In genomic region chr9:66863456-66863855, GRCm38 (mm10) we compare ENCODE assay signal across 12 mouse cellular contexts. TPM values are rescaled to one million over a fixed set of nuclear protein-coding genes. Genes with fewer than 3 reads are reported as not detected.
A peak's percentile ranks its signal among the peaks of the same experiment; 100 is the strongest.
DNase-seq lines count a peak whose midpoint lies in the region; ATAC-seq and TF ChIP-seq lines count a peak whose summit lies in the region.
"Had no signal": no experiment of that assay in that cellular context is flagged by ENCODE, and none has a peak within 500 bp of the region (broad histone marks: within the 10 kb centered on the region; RNA-seq: fewer than 3 reads in every experiment).

No protein-coding gene starts in this region.

- peak overlapping the region; percentile 40 for H3K27ac ChIP-seq in hindbrain, embryonic 15.5 days (replicated peaks)
- H3K27ac ChIP-seq in hindbrain, embryonic 11.5 days (ENCODE audit: low read depth, low read length) = no peak overlapping the region
- H3K27ac ChIP-seq in forebrain, embryonic 11.5 days (ENCODE audit: low read depth, low read length) = peak overlapping the region; percentile 78
- peak overlapping the region; percentile 72 for H3K27ac ChIP-seq in limb, embryonic 15.5 days

- peaks cover 8% of the 10 kb centered on the region; the same call in 1 of the 2 replicates for H3K4me1 ChIP-seq in hindbrain, embryonic 15.5 days (replicated peaks)
- H3K4me1 ChIP-seq in hindbrain, embryonic 11.5 days (replicated peaks; ENCODE audit: control insufficient read depth, insufficient read depth, low read length) = no peaks in the 10 kb centered on the region
- H3K4me1 ChIP-seq in forebrain, embryonic 11.5 days (replicated peaks; ENCODE audit: control insufficient read depth, insufficient read depth, low read length) = peaks cover 14% of the 10 kb centered on the region; the same call in 1 of the 2 replicates
- H3K4me1 ChIP-seq in limb, embryonic 15.5 days = peaks cover 18% of the 10 kb centered on the region

- 40% methylated on average over 3 of the region's 3 CpGs for WGBS in hindbrain, embryonic 15.5 days
- 51% methylated on average over 3 of the region's 3 CpGs for WGBS in hindbrain, embryonic 11.5 days
- WGBS in forebrain, embryonic 11.5 days = 15% methylated on average over 3 of the region's 3 CpGs
- WGBS in limb, embryonic 15.5 days = 31% methylated on average over 3 of the region's 3 CpGs

- H3K9me3 ChIP-seq in hindbrain, embryonic 15.5 days = no peaks in the 10 kb centered on the region
- H3K9me3 ChIP-seq in hindbrain, embryonic 11.5 days (ENCODE audit: control insufficient read depth, low read length) = no peaks in the 10 kb centered on the region
- H3K9me3 ChIP-seq in forebrain, embryonic 11.5 days (ENCODE audit: control insufficient read depth, low read length) = no peaks in the 10 kb centered on the region
- no peaks in the 10 kb centered on the region for H3K9me3 ChIP-seq in limb, embryonic 15.5 days

- H3K4me3 ChIP-seq in hindbrain, embryonic 15.5 days = no peak overlapping the region
- no peak overlapping the region for H3K4me3 ChIP-seq in hindbrain, embryonic 11.5 days (ENCODE audit: low read depth, low read length)
- H3K4me3 ChIP-seq in forebrain, embryonic 11.5 days (ENCODE audit: low read depth, low read length) = no peak overlapping the region
- H3K4me3 ChIP-seq in limb, embryonic 15.5 days = no peak overlapping the region

- no peak overlapping the region for H3K9ac ChIP-seq in hindbrain, embryonic 15.5 days
- no peak overlapping the region for H3K9ac ChIP-seq in hindbrain, embryonic 11.5 days (ENCODE audit: low read depth, low read length)
- no peak overlapping the region for H3K9ac ChIP-seq in forebrain, embryonic 11.5 days (ENCODE audit: low read length)
- H3K9ac ChIP-seq in limb, embryonic 15.5 days = no peak overlapping the region
- H3K9ac ChIP-seq: liver, postnatal 0 days had no signal

- H3K4me2 ChIP-seq in hindbrain, embryonic 15.5 days = no peak overlapping the region
- H3K4me2 ChIP-seq in hindbrain, embryonic 11.5 days (replicated peaks; ENCODE audit: low read depth, low read length) = no peak overlapping the region
- H3K4me2 ChIP-seq in forebrain, embryonic 11.5 days (ENCODE audit: low read depth, low read length, severe bottlenecking) = no peak overlapping the region
- H3K4me2 ChIP-seq in limb, embryonic 15.5 days = no peak overlapping the region

- ATAC-seq in hindbrain, embryonic 15.5 days (ENCODE audit: low FRiP score, low read depth) = no peak
- ATAC-seq in hindbrain, embryonic 11.5 days (ENCODE audit: low FRiP score) = no peak
- no peak for ATAC-seq in forebrain, embryonic 11.5 days (replicated peaks; ENCODE audit: low FRiP score)
- no peak for ATAC-seq in limb, embryonic 15.5 days (ENCODE audit: insufficient number of reproducible peaks, low FRiP score, low TSS enrichment, low read depth)
- ATAC-seq: intestine, postnatal 0 days; liver, postnatal 0 days had no signal

- no peaks in the 10 kb centered on the region for H3K27me3 ChIP-seq in hindbrain, embryonic 15.5 days
- no peaks in the 10 kb centered on the region for H3K27me3 ChIP-seq in hindbrain, embryonic 11.5 days (ENCODE audit: control insufficient read depth, insufficient read depth, low read length)
- H3K27me3 ChIP-seq in forebrain, embryonic 11.5 days (ENCODE audit: control insufficient read depth, insufficient read depth, low read length) = no peaks in the 10 kb centered on the region
- no peaks in the 10 kb centered on the region for H3K27me3 ChIP-seq in limb, embryonic 15.5 days

- H3K36me3 ChIP-seq in hindbrain, embryonic 15.5 days = peaks cover 13% of the 10 kb centered on the region; the same call in 1 of the 2 replicates
- H3K36me3 ChIP-seq in hindbrain, embryonic 11.5 days (ENCODE audit: control insufficient read depth, insufficient read depth, low read length) = no peaks in the 10 kb centered on the region
- no peaks in the 10 kb centered on the region for H3K36me3 ChIP-seq in forebrain, embryonic 11.5 days (ENCODE audit: control insufficient read depth, insufficient read depth, low read length)
- H3K36me3 ChIP-seq in limb, embryonic 15.5 days = peaks cover 21% of the 10 kb centered on the region

- DNase-seq in hindbrain, embryonic 11.5 days (ENCODE audit: low spot score) = no peak
- peak; percentile 87 for DNase-seq in brain, embryonic 14.5 days (ENCODE audit: low read depth)
- DNase-seq in forebrain, embryonic 11.5 days (ENCODE audit: low spot score) = no peak
- DNase-seq in cerebellum, adult 8-10 months = no peak
- DNase-seq in kidney, adult 11 months = no peak
- no peak for DNase-seq in adrenal gland, postnatal 4 days (ENCODE audit: low spot score in 2 of 2)
- DNase-seq: gastrocnemius, postnatal 14 days; liver, postnatal 0 days; thymus, postnatal 4 days had no signal

- TF ChIP-seq POLR2A in brain, embryonic 14.5 days (IDR thresholded peaks at IDR 0.05; ENCODE audit: borderline replicate concordance, extremely low read depth, insufficient read depth, insufficient read length, poor library complexity, severe bottlenecking) = no peak

- no peak for TF ChIP-seq CTCF in brain, embryonic 14.5 days (IDR thresholded peaks at IDR 0.05; ENCODE audit: borderline replicate concordance, extremely low read depth, insufficient read depth, insufficient read length)

RNA-seq across cellular contexts. Expression of gene Aph1c, which starts 28.9 kb away (rescaled TPM):
- polyA plus RNA-seq in hindbrain, embryonic 15.5 days (2015; fragmentation: Nextera tagmentation; extraction: Ambion mirVana) = 4.1 and 4.8 TPM in 2 replicates
- polyA plus RNA-seq in hindbrain, embryonic 11.5 days (2014; fragmentation: Nextera tagmentation; extraction: Ambion mirVana) = 1.1 and 2.9 TPM in 2 replicates
- 1.6 and 2.3 TPM in 2 replicates for polyA plus RNA-seq in brain, embryonic 14.5 days (2012; rRNA removed)
- 2.2 and 3.2 TPM in 2 replicates for polyA plus RNA-seq in forebrain, embryonic 11.5 days (2014; fragmentation: Nextera tagmentation; extraction: Ambion mirVana)
- 3.8 and 4.8 TPM in 2 replicates for polyA plus RNA-seq in limb, embryonic 15.5 days (2015; fragmentation: Nextera tagmentation; extraction: Ambion mirVana)
- 10 to 100 TPM in 1 of 2 experiments, 1 to 10 TPM in 1; 9.6 to 10.4 TPM for total RNA-seq in adrenal gland, postnatal 4 days (2021)

RNA-seq across cellular contexts. Expression of gene Rab8b, which starts 56.0 kb away (rescaled TPM):
- 35.9 and 38.4 TPM in 2 replicates for polyA plus RNA-seq in hindbrain, embryonic 15.5 days (2015; fragmentation: Nextera tagmentation; extraction: Ambion mirVana)
- polyA plus RNA-seq in hindbrain, embryonic 11.5 days (2014; fragmentation: Nextera tagmentation; extraction: Ambion mirVana) = 34.3 and 34.9 TPM in 2 replicates
- polyA plus RNA-seq in brain, embryonic 14.5 days (2012; rRNA removed) = 23.4 and 26.9 TPM in 2 replicates
- 44.1 and 51.7 TPM in 2 replicates for polyA plus RNA-seq in forebrain, embryonic 11.5 days (2014; fragmentation: Nextera tagmentation; extraction: Ambion mirVana)
- 25.9 and 27.3 TPM in 2 replicates for polyA plus RNA-seq in limb, embryonic 15.5 days (2015; fragmentation: Nextera tagmentation; extraction: Ambion mirVana)
- 10 to 100 TPM; 27.5 to 28.2 TPM for total RNA-seq in adrenal gland, postnatal 4 days (2021)
